11 mouse cellular contexts compared by ENCODE assay signal in the genomic region with DNA sequence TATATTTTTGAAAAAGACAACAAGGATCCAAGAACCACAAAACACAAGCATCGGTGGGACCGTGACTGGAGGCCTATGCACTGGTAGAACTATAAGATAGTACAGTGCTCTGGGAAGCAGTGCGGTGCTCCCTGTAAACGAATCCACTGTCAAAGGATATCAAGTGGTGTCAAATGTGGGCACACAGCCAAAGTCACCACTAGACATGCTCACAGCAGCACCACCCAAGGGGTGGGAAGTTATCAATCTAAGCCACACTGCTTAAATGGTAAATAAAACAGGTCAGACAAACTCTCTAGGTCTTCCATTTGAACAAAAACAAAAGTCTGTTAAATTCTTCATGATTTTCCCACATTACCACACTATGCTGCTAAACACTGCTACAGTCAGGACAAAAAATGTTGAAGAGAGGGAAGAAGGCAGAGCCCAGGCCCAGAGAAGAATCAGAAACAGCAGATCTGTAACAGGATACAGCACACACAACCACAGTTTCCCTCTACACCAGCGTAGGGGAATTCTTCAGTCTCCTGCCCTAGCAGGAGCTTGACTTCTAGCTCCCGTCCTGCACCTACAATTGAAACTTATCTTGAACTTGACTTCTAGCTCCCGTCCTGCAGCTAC. TPM values are rescaled to one million over a fixed set of nuclear protein-coding genes. Genes with fewer than 3 reads are reported as not detected.
A peak's percentile ranks its signal among the peaks of the same experiment; 100 is the strongest.
DNase-seq lines count a peak whose midpoint lies in the region; ATAC-seq and TF ChIP-seq lines count a peak whose summit lies in the region.
"Had no signal": no experiment of that assay in that cellular context is flagged by ENCODE, and none has a peak within 500 bp of the region (broad histone marks: within the 10 kb centered on the region; RNA-seq: fewer than 3 reads in every experiment).

No protein-coding gene starts in this region.

- peaks cover 26% of the 10 kb centered on the region for H3K36me3 ChIP-seq in intestine, embryonic 15.5 days
- peaks cover 26% of the 10 kb centered on the region for H3K36me3 ChIP-seq in midbrain, postnatal 0 days (ENCODE audit: insufficient read depth, low read length)

- no peak for TF ChIP-seq CTCF in midbrain, postnatal 0 days (IDR thresholded peaks at IDR 0.05)

- H3K27ac ChIP-seq in intestine, embryonic 15.5 days: no peak overlapping the region
- H3K27ac ChIP-seq in midbrain, postnatal 0 days (ENCODE audit: low read depth, low read length): no peak overlapping the region
- H3K27ac ChIP-seq: limb, embryonic 12.5 days; neural tube, embryonic 12.5 days had no signal

- ATAC-seq in intestine, embryonic 15.5 days: peak; percentile 60; the same call in 1 of the 2 replicates
- no peak for ATAC-seq in midbrain, postnatal 0 days (ENCODE audit: low FRiP score)
- ATAC-seq: hindbrain, embryonic 16.5 days had no signal

- no peaks in the 10 kb centered on the region for H3K27me3 ChIP-seq in intestine, embryonic 15.5 days (replicated peaks)
- no peaks in the 10 kb centered on the region for H3K27me3 ChIP-seq in midbrain, postnatal 0 days (ENCODE audit: insufficient read depth, low read length)
- H3K27me3 ChIP-seq: limb, embryonic 12.5 days; neural tube, embryonic 12.5 days had no signal

- H3K4me1 ChIP-seq in intestine, embryonic 15.5 days (replicated peaks): peaks cover 22% of the 10 kb centered on the region; the same call in 1 of the 2 replicates
- H3K4me1 ChIP-seq in midbrain, postnatal 0 days (ENCODE audit: insufficient read depth, low read length): peaks cover 14% of the 10 kb centered on the region; the same call in 1 of the 2 replicates

- no peaks in the 10 kb centered on the region for H3K9me3 ChIP-seq in intestine, embryonic 15.5 days
- no peaks in the 10 kb centered on the region for H3K9me3 ChIP-seq in midbrain, postnatal 0 days (ENCODE audit: low read length)
- H3K9me3 ChIP-seq: limb, embryonic 12.5 days; neural tube, embryonic 12.5 days had no signal

- WGBS in intestine, embryonic 15.5 days: 70% methylated on average over 7 of the region's 7 CpGs
- WGBS in midbrain, postnatal 0 days: 84% methylated on average over 7 of the region's 7 CpGs

- no peak overlapping the region for H3K4me3 ChIP-seq in intestine, embryonic 15.5 days (replicated peaks)
- no peak overlapping the region for H3K4me3 ChIP-seq in midbrain, postnatal 0 days (ENCODE audit: low read depth, low read length)
- H3K4me3 ChIP-seq: limb, embryonic 12.5 days; neural tube, embryonic 12.5 days had no signal

- peak; percentile 28 for DNase-seq in CD4-positive, CD25-positive, alpha-beta regulatory T cell, adult 2 months (ENCODE audit: low read depth, low spot score)
- peak; percentile 88 for DNase-seq in MEL-GATA-1-ER (ENCODE audit: extremely low read depth, low read depth)
- DNase-seq in lung, postnatal 25 days (ENCODE audit: low spot score): peak; percentile 55
- no peak for DNase-seq in left cerebral cortex, adult 8-10 months (ENCODE audit: low spot score in 2 of 2)
- no peak for DNase-seq in frontal cortex, postnatal 14 days (ENCODE audit: low spot score in 2 of 2)
- DNase-seq in midbrain, postnatal 0 days (ENCODE audit: low spot score): no peak
- no peak for DNase-seq in kidney, adult 8-10 months

- no peak overlapping the region for H3K4me2 ChIP-seq in intestine, embryonic 15.5 days (replicated peaks)
- no peak overlapping the region for H3K4me2 ChIP-seq in midbrain, postnatal 0 days (ENCODE audit: low read depth, low read length, poor library complexity, severe bottlenecking)
- H3K4me2 ChIP-seq: limb, embryonic 12.5 days; neural tube, embryonic 12.5 days had no signal

- H3K9ac ChIP-seq in intestine, embryonic 15.5 days: no peak overlapping the region
- no peak overlapping the region for H3K9ac ChIP-seq in midbrain, postnatal 0 days (replicated peaks; ENCODE audit: low read length, poor library complexity, severe bottlenecking)
- H3K9ac ChIP-seq: limb, embryonic 12.5 days; neural tube, embryonic 12.5 days had no signal

RNA-seq across cellular contexts. Expression of a gene that starts 5.6 kb away (rescaled TPM):
- polyA plus RNA-seq in intestine, embryonic 15.5 days (2015; fragmentation: Nextera tagmentation; extraction: Ambion mirVana): 53.1 and 54.2 TPM in 2 replicates
- total RNA-seq in left cerebral cortex, adult 8-10 months (2022): 100 to 1,000 TPM; 108 to 114 (median 111) TPM
- 128 and 132 TPM in 2 replicates for total RNA-seq in midbrain, postnatal 0 days (2014; rRNA removed)
- 62.8 and 69.7 TPM in 2 replicates for polyA plus RNA-seq in midbrain, postnatal 0 days (2015; fragmentation: Nextera tagmentation; extraction: Ambion mirVana)

Comparison
In these comparisons a context has a peak if more than half of its experiments do, and no peak if none do; other contexts are left out.
1. DNase-seq: peak in CD4-positive, CD25-positive, alpha-beta regulatory T cell, adult 2 months (single experiment), MEL-GATA-1-ER (single experiment) and lung, postnatal 25 days (single experiment); none in left cerebral cortex, adult 8-10 months (0 of 2), frontal cortex, postnatal 14 days (0 of 2), midbrain, postnatal 0 days (single experiment) and kidney, adult 8-10 months (0 of 2).